Mouse (Mus musculus): ENCODE results near the gene Ppp6r3. TPM values are rescaled to one million over a fixed set of nuclear protein-coding genes. Genes with fewer than 3 reads are reported as not detected.
A peak's percentile ranks its signal among the peaks of the same experiment; 100 is the strongest.

Gene Ppp6r3
- polyA plus RNA-seq, 1 experiment from 2014 or later = 62.6 TPM

DNA sequence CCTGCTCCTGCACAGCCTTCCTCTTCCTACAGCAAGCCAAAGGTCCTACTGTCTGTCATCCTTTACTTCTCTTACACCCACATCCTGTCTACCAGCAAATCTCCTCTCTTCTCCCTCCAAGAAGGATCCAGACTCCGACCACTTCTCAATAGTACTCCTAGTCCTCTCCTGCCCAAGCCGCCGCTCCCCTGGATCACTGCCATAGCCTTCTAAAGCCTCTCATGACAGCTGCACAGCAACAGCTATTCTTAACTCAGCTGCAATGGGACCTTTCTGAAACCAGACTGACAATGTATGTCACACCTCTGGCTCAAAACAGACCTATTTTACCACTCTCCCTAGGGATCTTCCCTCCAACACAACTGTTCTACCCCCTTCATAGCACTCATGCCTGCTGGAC lies 11.2 kb downstream of the Ppp6r3 start:
- Histone ChIP-seq H3K9me3 (no peaks in the 10 kb centered on the region), H3K4me1 (replicated peaks) (no peaks in the 10 kb centered on the region; the same call in 1 of the 2 replicates), H3K27ac (no peak overlapping the region), H3K4me3 (no peak overlapping the region), H3K36me3 (peaks cover 8% of the 10 kb centered on the region), H3K4me2 (no peak overlapping the region), H3K27me3 (no peaks in the 10 kb centered on the region), H3K9ac (no peak overlapping the region)
- 92% methylated on average over 3 of the region's 3 CpGs for WGBS
- no peak for ATAC-seq (ENCODE audit: low FRiP score)

GRCm38 (mm10) chr19:3562752-3563151 lies 12.8 kb downstream of the Ppp6r3 start:
- Histone ChIP-seq H3K9ac (no peak overlapping the region), H3K27me3 (no peaks in the 10 kb centered on the region), H3K9me3 (no peaks in the 10 kb centered on the region), H3K36me3 (peaks cover 8% of the 10 kb centered on the region), H3K4me2 (no peak overlapping the region), H3K4me3 (no peak overlapping the region), H3K4me1 (replicated peaks) (no peaks in the 10 kb centered on the region; the same call in 1 of the 2 replicates), H3K27ac (0 out of 2 replicates have a peak overlapping the region, but pooled peaks have one; percentile 8)
- WGBS = 93% methylated on average over 6 of the region's 6 CpGs
- ATAC-seq (ENCODE audit: low FRiP score) = no peak

DNA sequence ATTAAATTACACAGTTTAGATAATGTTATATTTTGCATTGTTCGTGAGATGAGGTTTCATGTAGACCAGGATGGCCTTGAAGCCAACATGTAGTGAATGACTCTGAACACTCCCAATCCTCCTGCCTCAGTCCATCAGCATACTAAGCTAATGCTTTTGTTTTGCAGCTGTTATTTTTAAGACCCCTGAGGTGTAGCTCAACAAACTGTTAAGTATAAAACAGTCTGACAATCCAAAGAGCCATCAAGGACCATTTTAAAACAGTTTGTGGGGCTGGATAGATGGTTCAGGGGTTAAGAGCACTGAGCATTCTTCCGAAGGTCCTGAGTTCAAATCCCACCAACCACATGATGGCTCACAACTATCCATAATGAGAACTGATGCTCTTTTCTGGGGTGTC lies 13.3 kb downstream of the Ppp6r3 start:
- Histone ChIP-seq H3K36me3 (peaks cover 8% of the 10 kb centered on the region), H3K4me3 (no peak overlapping the region), H3K4me1 (replicated peaks) (no peaks in the 10 kb centered on the region; the same call in 1 of the 2 replicates), H3K27me3 (no peaks in the 10 kb centered on the region), H3K4me2 (no peak overlapping the region), H3K27ac (no peak overlapping the region), H3K9ac (no peak overlapping the region), H3K9me3 (no peaks in the 10 kb centered on the region)
- no peak for ATAC-seq (ENCODE audit: low FRiP score)
- 99% methylated on average over 2 of the region's 2 CpGs for WGBS

GRCm38 (mm10) chr19:3556169-3556827 lies 19.3 kb downstream of the Ppp6r3 start:
- H3K4me3 ChIP-seq = no peak overlapping the region
- ATAC-seq (ENCODE audit: low FRiP score) = no peak
- H3K4me2 ChIP-seq = no peak overlapping the region
- 95% methylated on average over 2 of the region's 2 CpGs for WGBS
- no peaks in the 10 kb centered on the region for H3K9me3 ChIP-seq
- peaks cover 4% of the 10 kb centered on the region for H3K4me1 ChIP-seq (replicated peaks)
- peaks cover 4% of the 10 kb centered on the region for H3K36me3 ChIP-seq
- no peak overlapping the region for H3K9ac ChIP-seq
- H3K27me3 ChIP-seq = no peaks in the 10 kb centered on the region
- H3K27ac ChIP-seq = no peak overlapping the region

GRCm38 (mm10) chr19:3554785-3555184 lies 20.8 kb downstream of the Ppp6r3 start:
- Histone ChIP-seq H3K9ac (no peak overlapping the region), H3K4me3 (no peak overlapping the region), H3K9me3 (no peaks in the 10 kb centered on the region), H3K4me2 (no peak overlapping the region), H3K4me1 (replicated peaks) (peaks cover 4% of the 10 kb centered on the region), H3K27me3 (no peaks in the 10 kb centered on the region), H3K36me3 (peaks cover under 1% of the 10 kb centered on the region; the same call in 1 of the 2 replicates), H3K27ac (no peak overlapping the region)
- ATAC-seq (ENCODE audit: low FRiP score) = no peak
- 96% methylated on average over 8 of the region's 8 CpGs for WGBS

DNA sequence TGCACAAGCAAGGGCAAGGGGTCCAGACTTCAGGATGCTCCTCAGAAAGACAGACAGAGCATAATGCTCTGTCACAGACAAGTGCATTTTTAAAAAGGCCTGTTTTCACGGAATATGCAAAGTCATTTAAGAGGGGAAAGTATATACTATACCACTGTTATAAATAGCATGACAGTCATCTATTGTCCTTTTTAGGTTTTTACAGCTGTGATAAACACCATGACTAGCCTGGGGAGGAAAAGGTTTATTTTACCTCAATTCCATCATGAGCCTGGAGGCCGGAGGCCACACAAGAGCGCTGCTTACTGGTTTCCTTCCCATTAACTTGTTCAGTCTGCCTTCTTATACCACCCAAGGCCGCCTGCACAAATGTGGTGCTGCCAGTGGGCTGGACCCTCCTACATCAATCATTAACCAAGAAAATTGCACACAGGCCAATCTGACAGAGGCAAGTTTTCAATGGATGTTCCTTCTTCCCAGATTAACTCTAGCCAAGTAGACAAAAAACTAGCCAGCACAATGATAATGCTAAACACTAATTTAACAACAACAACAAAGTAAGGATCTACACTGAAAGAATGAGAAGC lies 23.9 kb downstream of the Ppp6r3 start:
- no peak for ATAC-seq (ENCODE audit: low FRiP score)
- no peaks in the 10 kb centered on the region; the same call in 1 of the 2 replicates for H3K36me3 ChIP-seq
- H3K9me3 ChIP-seq = no peaks in the 10 kb centered on the region
- H3K4me2 ChIP-seq = no peak overlapping the region
- H3K27ac ChIP-seq = no peak overlapping the region; the same call in 1 of the 2 replicates
- H3K27me3 ChIP-seq = no peaks in the 10 kb centered on the region
- no peak overlapping the region for H3K9ac ChIP-seq
- H3K4me1 ChIP-seq (replicated peaks) = peaks cover 4% of the 10 kb centered on the region
- no peak overlapping the region for H3K4me3 ChIP-seq
- 67% methylated on average over 4 of the region's 4 CpGs for WGBS

DNA sequence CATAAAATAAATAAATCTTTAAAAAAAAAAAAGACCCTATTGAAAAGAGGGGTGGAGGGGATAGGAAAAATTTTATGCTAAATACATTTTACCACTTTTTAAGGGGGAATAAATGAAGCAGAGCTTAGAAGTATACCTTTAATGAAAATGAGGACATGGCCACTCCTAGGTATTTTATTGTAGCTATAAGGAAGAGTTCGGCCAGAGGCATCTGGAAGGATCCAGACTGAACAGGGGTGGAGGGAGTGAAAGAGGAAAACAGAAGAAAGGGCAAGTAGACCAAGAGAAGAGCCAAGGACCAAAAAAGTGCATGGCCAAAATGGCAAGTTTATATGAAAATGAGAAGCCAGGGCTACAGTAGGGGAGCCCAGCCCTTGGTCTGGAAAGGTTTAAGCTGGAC lies 25.4 kb downstream of the Ppp6r3 start:
- no peak overlapping the region for H3K4me3 ChIP-seq
- WGBS = 96% methylated on average over 1 of the region's 1 CpGs

GRCm38 (mm10) chr19:3549263-3549662 lies 26.3 kb downstream of the Ppp6r3 start:
- no peak overlapping the region for H3K4me2 ChIP-seq
- peaks cover 4% of the 10 kb centered on the region for H3K4me1 ChIP-seq (replicated peaks)
- WGBS = 94% methylated on average over 1 of the region's 1 CpGs
- H3K27ac ChIP-seq = no peak overlapping the region
- no peak overlapping the region for H3K4me3 ChIP-seq
- no peaks in the 10 kb centered on the region for H3K9me3 ChIP-seq
- no peak overlapping the region for H3K9ac ChIP-seq
- H3K27me3 ChIP-seq = no peaks in the 10 kb centered on the region
- H3K36me3 ChIP-seq = no peaks in the 10 kb centered on the region; the same call in 1 of the 2 replicates
- ATAC-seq (ENCODE audit: low FRiP score) = no peak

More for the DNA sequence above, 25.4 kb downstream of the Ppp6r3 start:
- peaks cover 4% of the 10 kb centered on the region for H3K4me1 ChIP-seq (replicated peaks)
- no peaks in the 10 kb centered on the region for H3K27me3 ChIP-seq
- no peak overlapping the region for H3K27ac ChIP-seq
- no peaks in the 10 kb centered on the region for H3K9me3 ChIP-seq
- H3K4me2 ChIP-seq = no peak overlapping the region
- no peak overlapping the region for H3K9ac ChIP-seq
- ATAC-seq (ENCODE audit: low FRiP score) = no peak
- H3K36me3 ChIP-seq = no peaks in the 10 kb centered on the region; the same call in 1 of the 2 replicates

GRCm38 (mm10) chr19:3548311-3548710 lies 27.2 kb downstream of the Ppp6r3 start:
- Histone ChIP-seq H3K27me3 (no peaks in the 10 kb centered on the region), H3K27ac (no peak overlapping the region), H3K4me2 (no peak overlapping the region), H3K4me3 (no peak overlapping the region), H3K4me1 (replicated peaks) (peaks cover 4% of the 10 kb centered on the region), H3K9me3 (no peaks in the 10 kb centered on the region), H3K9ac (no peak overlapping the region), H3K36me3 (peaks cover under 1% of the 10 kb centered on the region; the same call in 1 of the 2 replicates)
- WGBS = 94% methylated on average over 1 of the region's 1 CpGs
- no peak for ATAC-seq (ENCODE audit: low FRiP score)

GRCm38 (mm10) chr19:3544995-3545394 lies 30.6 kb downstream of the Ppp6r3 start:
- Histone ChIP-seq H3K4me1 (replicated peaks) (no peaks in the 10 kb centered on the region), H3K9me3 (no peaks in the 10 kb centered on the region), H3K4me2 (no peak overlapping the region), H3K36me3 (peaks cover 18% of the 10 kb centered on the region), H3K9ac (no peak overlapping the region), H3K27me3 (no peaks in the 10 kb centered on the region), H3K4me3 (no peak overlapping the region), H3K27ac (no peak overlapping the region)
- no peak for ATAC-seq (ENCODE audit: low FRiP score)
- WGBS = 96% methylated on average over 2 of the region's 2 CpGs

DNA sequence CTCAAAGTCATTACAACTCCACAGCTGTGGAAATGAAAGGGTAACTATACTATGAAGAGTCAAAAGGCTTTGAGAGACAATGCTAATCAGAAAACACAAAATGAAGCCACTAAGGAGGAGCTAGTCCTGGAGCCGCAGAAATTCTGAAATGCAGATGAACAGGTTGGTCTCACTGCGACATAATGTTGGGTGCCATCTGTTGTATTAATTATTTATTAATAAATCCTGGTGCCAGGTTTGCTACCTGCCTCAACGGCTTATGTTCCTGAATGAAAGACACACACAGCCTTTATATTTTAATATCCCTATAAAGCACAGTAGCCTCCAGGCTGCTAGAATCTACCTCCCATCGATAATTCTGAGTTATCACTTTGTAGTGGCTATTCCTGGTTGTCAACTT lies 33.0 kb downstream of the Ppp6r3 start:
- 84% methylated on average over 4 of the region's 4 CpGs for WGBS
- H3K27me3 ChIP-seq = no peaks in the 10 kb centered on the region
- H3K27ac ChIP-seq = no peak overlapping the region
- no peak for ATAC-seq (ENCODE audit: low FRiP score)
- no peaks in the 10 kb centered on the region for H3K4me1 ChIP-seq (replicated peaks)
- H3K36me3 ChIP-seq = peaks cover 18% of the 10 kb centered on the region
- H3K9ac ChIP-seq = no peak overlapping the region
- H3K4me2 ChIP-seq = no peak overlapping the region
- no peaks in the 10 kb centered on the region for H3K9me3 ChIP-seq
- H3K4me3 ChIP-seq = no peak overlapping the region

- no peaks in the 10 kb centered on the region for H3K27me3 ChIP-seq
- H3K4me2 ChIP-seq = no peak overlapping the region
- no peak overlapping the region for H3K4me3 ChIP-seq
- H3K4me1 ChIP-seq (replicated peaks) = no peaks in the 10 kb centered on the region
- 97% methylated on average over 5 of the region's 5 CpGs for WGBS
- H3K36me3 ChIP-seq = peaks cover 18% of the 10 kb centered on the region
- ATAC-seq (ENCODE audit: low FRiP score) = no peak
- H3K27ac ChIP-seq = no peak overlapping the region
- no peaks in the 10 kb centered on the region for H3K9me3 ChIP-seq
- H3K9ac ChIP-seq = no peak overlapping the region
Measured at GRCm38 (mm10) chr19:3540997-3541396, 34.6 kb downstream of the Ppp6r3 start.

DNA sequence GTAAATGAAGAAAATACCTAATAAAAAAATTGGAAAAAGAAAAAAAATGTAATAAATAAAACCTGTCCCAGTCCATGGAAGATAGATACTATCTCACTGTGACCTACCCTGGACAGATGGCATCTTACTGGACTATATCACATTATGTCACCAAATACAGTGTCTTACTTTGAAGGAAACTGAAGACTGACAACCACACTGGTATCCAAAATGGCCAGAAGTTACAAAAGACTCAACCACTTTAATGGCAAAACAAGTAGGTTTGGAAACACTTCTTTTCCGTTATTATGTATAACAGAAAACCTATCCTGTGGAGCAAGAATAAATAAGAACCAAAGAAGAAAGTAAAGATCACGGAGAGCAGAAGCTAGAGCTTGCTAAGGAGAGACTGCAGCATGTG lies 35.3 kb downstream of the Ppp6r3 start:
- Histone ChIP-seq H3K9ac (no peak overlapping the region), H3K4me1 (replicated peaks) (no peaks in the 10 kb centered on the region), H3K4me2 (no peak overlapping the region), H3K4me3 (no peak overlapping the region), H3K27me3 (no peaks in the 10 kb centered on the region), H3K27ac (no peak overlapping the region), H3K9me3 (no peaks in the 10 kb centered on the region), H3K36me3 (peaks cover 18% of the 10 kb centered on the region)
- ATAC-seq (ENCODE audit: low FRiP score) = no peak
- 93% methylated on average over 2 of the region's 2 CpGs for WGBS
